Mouse (Mus musculus): ENCODE results near the gene Olfr1106.

The Olfr1106 gene

DNA sequence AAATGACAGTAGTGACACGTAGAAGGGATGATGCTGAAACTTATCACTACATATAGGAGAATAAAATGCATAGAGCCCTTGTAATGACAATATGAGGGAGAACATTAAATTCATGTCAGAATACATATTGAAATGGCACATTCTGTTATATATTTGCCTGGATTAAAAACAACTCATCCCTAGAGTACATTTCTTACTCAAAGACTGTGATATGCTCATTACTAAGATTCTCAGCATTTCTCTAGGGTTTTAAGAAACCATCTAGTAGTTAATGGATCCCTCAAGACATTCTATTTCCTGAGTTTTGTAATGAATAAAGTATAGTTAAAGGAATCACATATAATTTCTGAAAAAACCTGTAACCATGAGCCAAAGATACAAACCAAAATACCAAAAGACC is at the start of gene Olfr1106:
Gene Olfr1106, minus strand, starts transcription at position 101 of the 400 bp plus-strand sequence.
- DNase-seq (ENCODE audit: low spot score in 2 of 2) = no peak

DNA sequence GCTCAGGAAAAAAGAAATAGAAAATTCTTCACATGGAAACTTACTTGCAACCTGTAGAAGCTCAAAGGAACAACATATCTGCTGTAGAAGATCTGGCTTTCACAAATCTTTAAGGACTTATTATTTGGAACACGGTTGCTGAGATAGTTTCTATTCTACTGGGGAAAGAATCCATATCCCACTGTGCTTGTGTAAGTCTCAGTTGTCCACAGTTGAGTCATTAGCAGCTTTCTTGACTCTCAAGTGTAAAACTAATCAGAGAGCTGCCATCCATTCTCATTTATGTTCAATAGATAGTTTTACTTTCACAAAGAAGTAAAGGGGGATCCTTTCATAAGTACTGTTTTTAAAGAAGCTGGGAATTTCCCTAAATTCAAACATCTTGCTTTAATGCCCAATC is 43.8 kb upstream of the Olfr1106 start, which contains the start of gene Olfr1109:
Gene Olfr1109, minus strand, starts transcription at position 101 of the 400 bp plus-strand sequence.
- DNase-seq (ENCODE audit: low spot score in 2 of 2) = no peak

GRCm38 (mm10) chr2:87075717-87076116 is 23.6 kb upstream of the Olfr1106 start, which contains the start of gene Olfr1107:
Gene Olfr1107 (minus strand): TSS chr2:87075817.
- no peak for DNase-seq (ENCODE audit: low spot score in 2 of 2)

GRCm38 (mm10) chr2:87036431-87036830 is 15.6 kb downstream of the Olfr1106 start, which contains the start of gene Olfr1105:
Gene Olfr1105 (minus strand): TSS chr2:87036531.
- DNase-seq (ENCODE audit: low spot score in 2 of 2) = no peak

DNA sequence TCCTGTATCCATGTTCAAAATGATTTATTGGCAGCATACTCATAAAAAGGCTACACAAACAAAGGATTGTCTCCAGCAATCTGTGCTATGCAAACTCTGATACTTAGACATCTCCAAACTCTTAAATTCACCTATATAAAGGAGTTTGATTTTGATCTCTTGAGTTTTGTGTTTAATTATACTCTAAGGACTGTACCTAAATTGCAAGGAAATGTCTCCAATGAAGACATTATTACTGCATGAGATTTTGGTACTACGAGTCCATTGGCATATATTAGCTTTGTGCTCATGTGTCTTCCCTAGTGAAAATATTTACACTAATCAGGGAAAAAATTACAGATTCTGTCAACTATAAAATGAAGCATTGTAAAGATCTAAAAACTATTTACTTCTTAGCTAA is 25.1 kb downstream of the Olfr1106 start, which contains the start of gene Olfr1104:
Gene Olfr1104, minus strand, starts transcription at position 101 of the 400 bp plus-strand sequence.
- DNase-seq (ENCODE audit: low spot score in 2 of 2) = no peak

- no peak for DNase-seq (ENCODE audit: low spot score in 2 of 2)
These were observed 54.0 kb downstream of the Olfr1106 start, which contains the start of gene Olfr1102 for GRCm38 (mm10) chr2:86998098-86998497. Gene Olfr1102 (plus strand): TSS chr2:86998398.

Data from heart, adult 9 months (tissue).